Mouse (Mus musculus): ENCODE results near the gene Myom1. TPM values are rescaled to one million over a fixed set of nuclear protein-coding genes. Genes with fewer than 3 reads are reported as not detected.
A peak's percentile ranks its signal among the peaks of the same experiment; 100 is the strongest.

The Myom1 gene
- polyA plus RNA-seq, 1 experiment from 2014 or later = 3.9 TPM

DNA sequence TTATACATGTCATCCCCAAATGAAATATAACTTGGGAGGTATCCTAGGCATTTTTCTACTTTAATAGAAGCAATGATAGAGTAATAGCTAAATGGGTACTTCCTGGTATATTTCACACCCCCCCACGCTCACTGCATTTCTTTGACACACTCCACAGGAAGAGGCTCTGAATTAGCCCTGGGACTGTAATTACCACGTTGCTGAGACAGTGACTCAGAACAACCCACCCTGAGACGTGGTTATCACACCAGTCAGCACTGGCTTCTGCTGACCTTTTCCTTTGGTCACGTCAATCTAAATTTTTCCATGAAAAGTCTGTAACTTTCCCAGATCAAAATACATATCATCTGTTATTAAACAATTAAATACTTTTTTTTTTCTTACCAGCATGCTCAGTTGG lies 72.0 kb downstream of the Myom1 start:
- WGBS (ENCODE audit: insufficient replicate concordance) = 37% methylated on average over 4 of the region's 4 CpGs
- H3K4me3 ChIP-seq = no peak overlapping the region
- H3K4me1 ChIP-seq = no peaks in the 10 kb centered on the region
- H3K27ac ChIP-seq = no peak overlapping the region
- no peaks in the 10 kb centered on the region for H3K36me3 ChIP-seq
- H3K4me2 ChIP-seq = no peak overlapping the region
- no peaks in the 10 kb centered on the region for H3K9me3 ChIP-seq (replicated peaks)
- no peaks in the 10 kb centered on the region for H3K27me3 ChIP-seq (replicated peaks)
- no peak for ATAC-seq
- no peak overlapping the region for H3K9ac ChIP-seq

DNA sequence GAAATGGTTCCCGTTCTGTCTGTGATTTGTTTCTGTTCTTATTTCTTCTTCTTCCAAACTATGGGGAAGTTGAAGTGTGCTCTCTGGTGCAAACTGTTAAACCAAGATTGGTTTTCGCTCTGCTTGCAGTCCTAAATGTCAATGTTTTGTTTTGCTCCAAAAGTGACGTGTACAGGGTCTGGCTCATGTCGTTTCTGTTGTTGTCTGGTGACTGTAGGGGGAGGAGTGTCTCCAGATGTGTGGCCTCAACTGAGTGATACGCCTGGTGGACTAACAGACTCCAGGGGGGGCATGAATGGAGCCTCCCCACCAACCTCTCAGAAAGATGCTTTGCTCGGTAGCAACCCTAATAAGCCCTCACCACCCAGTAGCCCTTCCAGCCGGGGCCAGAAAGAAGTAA lies 79.6 kb downstream of the Myom1 start:
- H3K4me3 ChIP-seq = no peak overlapping the region
- H3K9ac ChIP-seq = no peak overlapping the region
- no peaks in the 10 kb centered on the region for H3K36me3 ChIP-seq
- no peak overlapping the region for H3K4me2 ChIP-seq
- H3K9me3 ChIP-seq (replicated peaks) = no peaks in the 10 kb centered on the region
- no peak overlapping the region for H3K27ac ChIP-seq
- ATAC-seq = no peak
- no peaks in the 10 kb centered on the region for H3K27me3 ChIP-seq (replicated peaks)
- 59% methylated on average over 7 of the region's 7 CpGs for WGBS (ENCODE audit: insufficient replicate concordance)
- peaks cover 4% of the 10 kb centered on the region; the same call in 1 of the 2 replicates for H3K4me1 ChIP-seq

DNA sequence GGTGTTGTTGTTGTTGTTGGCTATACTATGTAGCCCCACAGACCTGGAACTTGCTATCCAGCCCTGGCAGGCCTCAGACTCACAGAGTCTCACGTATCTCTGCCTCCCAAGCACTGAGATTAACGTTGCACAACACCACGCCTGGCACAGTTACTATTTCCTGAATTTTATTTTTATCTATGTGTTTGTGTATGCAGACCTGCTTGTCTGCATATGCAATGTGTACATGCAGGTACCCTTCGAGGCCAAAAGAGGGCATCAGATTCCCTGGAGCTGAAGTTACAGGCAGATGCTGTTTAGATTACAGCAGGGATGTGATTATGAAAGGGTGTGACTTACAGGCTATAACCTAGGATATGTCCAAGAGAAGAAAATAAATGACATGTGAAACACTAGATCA lies 84.5 kb downstream of the Myom1 start:
- H3K4me2 ChIP-seq = no peak overlapping the region
- H3K27me3 ChIP-seq (replicated peaks) = no peaks in the 10 kb centered on the region

DNA sequence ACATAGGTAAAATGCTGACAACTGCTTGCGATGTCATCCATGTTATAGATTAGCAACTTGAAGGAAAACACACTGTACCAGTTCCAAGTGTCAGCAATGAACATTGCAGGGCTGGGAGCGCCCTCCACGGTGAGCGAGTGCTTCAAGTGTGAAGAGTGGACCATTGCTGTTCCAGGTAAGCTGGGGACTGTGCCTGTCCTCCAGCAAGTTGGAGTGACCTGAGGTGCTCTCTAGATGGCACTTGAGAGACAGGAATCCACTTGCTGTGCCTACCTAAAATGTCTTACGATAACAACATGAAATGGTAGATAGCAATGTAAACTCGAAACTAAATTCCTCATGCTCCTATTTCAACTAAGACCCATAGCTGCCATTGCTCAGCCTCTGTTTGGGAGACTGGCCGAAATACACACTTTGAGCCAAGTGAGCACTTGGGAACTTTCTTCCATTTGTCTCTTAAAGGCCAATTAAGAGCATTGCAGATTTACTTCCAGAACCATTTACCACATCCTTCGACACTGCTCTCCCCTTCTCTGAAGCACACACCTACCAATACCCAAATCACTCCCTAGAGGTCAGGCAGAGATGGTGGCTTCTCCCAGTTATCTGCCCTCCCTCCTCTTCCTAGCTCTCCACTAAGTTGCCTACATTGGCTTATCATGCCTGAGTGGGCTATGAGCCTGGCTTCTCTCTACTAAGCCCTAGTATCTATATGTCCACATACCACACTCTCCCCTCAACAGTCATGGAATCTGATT lies 85.1 kb downstream of the Myom1 start:
- H3K4me2 ChIP-seq = no peak overlapping the region
- 77% methylated on average over 8 of the region's 8 CpGs for WGBS (ENCODE audit: insufficient replicate concordance)
- H3K4me3 ChIP-seq = no peak overlapping the region
- no peaks in the 10 kb centered on the region for H3K27me3 ChIP-seq (replicated peaks)
- H3K4me1 ChIP-seq = peaks cover 30% of the 10 kb centered on the region
- no peak overlapping the region for H3K27ac ChIP-seq
- peak; percentile 42; the same call in 1 of the 2 replicates for ATAC-seq
- no peaks in the 10 kb centered on the region for H3K9me3 ChIP-seq (replicated peaks)
- H3K9ac ChIP-seq = no peak overlapping the region
- H3K36me3 ChIP-seq = no peaks in the 10 kb centered on the region

More for the DNA sequence above, 84.5 kb downstream of the Myom1 start:
- H3K4me3 ChIP-seq = no peak overlapping the region
- no peak overlapping the region for H3K27ac ChIP-seq
- H3K36me3 ChIP-seq = no peaks in the 10 kb centered on the region
- no peak overlapping the region for H3K9ac ChIP-seq
- ATAC-seq = peak; percentile 63
- no peaks in the 10 kb centered on the region for H3K9me3 ChIP-seq (replicated peaks)
- WGBS (ENCODE audit: insufficient replicate concordance) = 37% methylated on average over 4 of the region's 4 CpGs
- peaks cover 30% of the 10 kb centered on the region for H3K4me1 ChIP-seq

DNA sequence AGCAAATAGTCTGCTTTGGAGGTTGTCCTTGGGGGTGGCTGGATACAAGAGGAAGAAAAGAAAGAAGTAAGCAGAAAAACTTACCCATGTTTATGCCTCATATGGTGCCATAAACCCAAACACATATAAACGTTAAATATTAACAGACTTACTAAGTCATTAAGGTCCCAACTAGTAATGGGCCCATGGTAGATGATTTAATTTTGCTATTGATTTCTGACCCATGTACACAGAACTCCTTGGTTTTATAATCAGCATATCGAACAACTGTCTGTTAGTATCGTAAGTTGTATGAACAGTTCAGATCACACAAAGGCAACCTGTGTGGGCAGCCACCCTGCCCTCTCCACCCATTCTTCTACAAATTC lies 85.7 kb downstream of the Myom1 start:
- Histone ChIP-seq H3K4me3 (no peak overlapping the region), H3K9me3 (replicated peaks) (no peaks in the 10 kb centered on the region), H3K27ac (no peak overlapping the region; the same call in 1 of the 2 replicates), H3K27me3 (replicated peaks) (no peaks in the 10 kb centered on the region), H3K36me3 (no peaks in the 10 kb centered on the region), H3K4me2 (no peak overlapping the region), H3K4me1 (peaks cover 30% of the 10 kb centered on the region), H3K9ac (no peak overlapping the region)
- WGBS (ENCODE audit: insufficient replicate concordance) = 82% methylated on average over 3 of the region's 3 CpGs
- no peak for ATAC-seq

DNA sequence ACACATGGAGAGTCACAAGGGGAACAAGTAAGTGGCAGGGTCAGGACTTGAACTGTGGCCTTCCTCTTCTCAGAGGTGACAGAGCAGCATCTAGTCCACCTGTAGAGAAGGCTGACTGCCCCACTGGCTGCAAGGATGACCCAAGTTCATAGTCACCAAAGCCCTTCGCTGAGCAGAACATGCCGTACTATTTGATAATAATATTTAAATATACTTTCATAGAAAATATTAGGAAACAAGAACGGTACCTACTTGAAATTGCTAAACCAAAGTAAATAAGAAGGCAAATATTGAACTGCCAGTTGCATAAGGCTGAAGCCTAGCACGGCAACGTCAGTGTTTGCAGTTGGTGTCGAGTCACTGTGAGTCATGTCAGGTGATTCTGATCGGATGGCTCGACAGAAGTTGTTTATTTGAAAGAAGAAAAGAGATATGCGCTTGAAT lies 86.6 kb downstream of the Myom1 start:
- no peaks in the 10 kb centered on the region for H3K9me3 ChIP-seq (replicated peaks)
- peak; percentile 56 for ATAC-seq
- no peaks in the 10 kb centered on the region for H3K27me3 ChIP-seq (replicated peaks)
- no peak overlapping the region for H3K4me2 ChIP-seq
- no peak overlapping the region for H3K9ac ChIP-seq
- H3K4me3 ChIP-seq = no peak overlapping the region
- WGBS (ENCODE audit: insufficient replicate concordance) = 45% methylated on average over 9 of the region's 9 CpGs
- no peaks in the 10 kb centered on the region for H3K36me3 ChIP-seq
- H3K4me1 ChIP-seq = peaks cover 30% of the 10 kb centered on the region
- 0 out of 2 replicates have a peak overlapping the region, but pooled peaks have one; percentile 55 for H3K27ac ChIP-seq

DNA sequence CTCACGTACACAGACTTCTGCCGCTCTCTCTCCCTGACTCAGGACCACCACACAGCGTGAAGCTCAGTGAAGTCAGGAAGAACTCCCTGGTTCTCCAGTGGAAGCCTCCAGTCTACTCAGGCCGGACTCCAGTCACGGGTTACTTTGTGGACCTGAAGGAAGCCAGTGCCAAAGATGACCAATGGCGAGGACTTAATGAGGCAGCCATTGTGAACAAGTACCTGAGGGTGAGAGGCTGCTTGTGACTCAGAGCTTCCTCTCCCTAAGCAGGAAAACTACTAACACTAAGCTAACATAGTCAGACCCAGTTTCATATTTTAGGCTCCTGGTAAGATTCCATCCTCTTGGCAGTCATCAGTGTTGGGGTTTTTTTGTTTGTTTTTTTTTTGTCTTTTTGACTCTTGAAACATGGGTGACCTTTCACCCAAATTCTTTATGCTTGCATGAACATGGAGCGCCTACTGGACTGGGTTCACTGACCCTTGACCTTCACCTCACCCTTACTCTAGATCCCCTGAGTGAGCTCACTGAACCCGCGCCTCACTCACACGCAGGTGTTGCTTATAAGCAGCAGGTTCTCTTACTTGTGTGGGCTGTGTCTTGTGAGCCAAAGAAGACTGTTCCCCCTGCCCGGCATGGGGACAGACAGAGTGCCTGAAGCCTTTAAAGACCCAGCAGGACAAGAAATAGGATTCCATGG lies 87.5 kb downstream of the Myom1 start:
- no peak overlapping the region for H3K4me2 ChIP-seq
- H3K36me3 ChIP-seq = no peaks in the 10 kb centered on the region
- peak; percentile 9; the same call in 1 of the 2 replicates for ATAC-seq
- WGBS (ENCODE audit: insufficient replicate concordance) = 76% methylated on average over 11 of the region's 11 CpGs
- H3K4me3 ChIP-seq = no peak overlapping the region
- H3K27me3 ChIP-seq (replicated peaks) = no peaks in the 10 kb centered on the region
- no peaks in the 10 kb centered on the region for H3K9me3 ChIP-seq (replicated peaks)
- no peak overlapping the region for H3K9ac ChIP-seq
- peak overlapping the region; percentile 66 for H3K27ac ChIP-seq
- H3K4me1 ChIP-seq = peaks cover 30% of the 10 kb centered on the region

DNA sequence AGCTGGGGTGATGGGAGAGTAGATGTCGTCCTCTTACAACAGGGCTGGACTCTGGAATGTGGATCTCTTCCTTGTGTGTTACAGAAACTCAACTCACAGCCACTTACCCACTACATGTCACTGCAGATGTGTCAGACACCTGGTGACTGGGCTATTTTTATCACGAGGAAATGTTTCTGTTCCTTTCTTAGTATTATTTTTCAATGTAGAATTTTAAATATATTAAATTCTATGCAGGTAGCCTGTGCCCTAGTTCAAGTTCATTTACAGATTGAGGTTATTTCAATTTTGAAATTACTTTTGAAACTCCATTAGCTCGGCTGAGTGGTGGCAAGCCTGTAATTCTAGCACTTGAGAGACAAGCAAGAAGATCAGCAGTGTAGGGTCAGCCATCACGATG lies 88.6 kb downstream of the Myom1 start:
- Histone ChIP-seq H3K27ac (no peak overlapping the region), H3K27me3 (replicated peaks) (no peaks in the 10 kb centered on the region), H3K9me3 (replicated peaks) (no peaks in the 10 kb centered on the region), H3K36me3 (no peaks in the 10 kb centered on the region), H3K9ac (no peak overlapping the region), H3K4me3 (no peak overlapping the region), H3K4me1 (peaks cover 30% of the 10 kb centered on the region), H3K4me2 (no peak overlapping the region)
- 68% methylated on average over 4 of the region's 4 CpGs for WGBS (ENCODE audit: insufficient replicate concordance)
- ATAC-seq = no peak

DNA sequence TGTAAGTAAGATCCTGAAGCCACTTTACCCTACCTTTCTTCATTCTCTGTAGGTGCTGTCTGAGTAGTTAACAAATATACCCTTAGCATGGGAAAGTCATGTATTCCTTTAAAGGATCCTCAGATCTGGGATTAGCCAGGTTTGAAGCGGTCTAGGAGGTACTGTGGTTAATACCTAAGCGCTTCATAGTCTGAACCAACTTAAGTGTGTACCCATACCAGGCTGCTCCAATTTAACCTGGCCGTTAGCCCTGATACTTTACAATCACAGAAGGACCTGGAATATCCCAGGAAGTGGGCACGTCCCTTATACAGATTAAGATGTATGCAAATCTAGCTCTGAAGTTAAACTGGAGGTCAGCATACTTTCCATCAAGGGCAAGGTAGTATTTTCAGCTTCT lies 89.9 kb downstream of the Myom1 start:
- H3K9ac ChIP-seq = no peak overlapping the region
- WGBS (ENCODE audit: insufficient replicate concordance) = 79% methylated on average over 4 of the region's 4 CpGs
- ATAC-seq = no peak

DNA sequence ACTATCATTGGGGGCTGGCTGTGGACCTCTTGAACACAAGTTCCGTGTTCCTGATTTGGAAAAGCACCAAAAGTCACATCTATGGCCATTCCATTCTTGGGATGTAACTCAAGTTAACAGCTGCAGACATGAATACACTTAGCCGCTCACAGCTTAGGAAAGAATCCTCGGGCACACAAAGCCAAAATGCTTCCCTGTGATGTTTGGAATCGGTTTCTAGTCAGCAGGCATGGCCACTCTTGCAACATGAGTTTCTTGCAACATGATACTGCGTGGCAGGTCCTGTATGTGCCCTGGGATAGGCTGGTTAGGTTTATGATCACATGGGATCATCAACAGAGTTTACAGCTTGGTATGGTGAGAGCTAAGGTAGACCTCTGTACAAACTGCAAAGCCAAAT lies 91.4 kb downstream of the Myom1 start:
- Histone ChIP-seq H3K9ac (no peak overlapping the region), H3K4me2 (no peak overlapping the region), H3K36me3 (no peaks in the 10 kb centered on the region), H3K27ac (no peak overlapping the region), H3K27me3 (replicated peaks) (no peaks in the 10 kb centered on the region), H3K4me1 (peaks cover 11% of the 10 kb centered on the region), H3K4me3 (no peak overlapping the region), H3K9me3 (replicated peaks) (no peaks in the 10 kb centered on the region)
- 68% methylated on average over 5 of the region's 5 CpGs for WGBS (ENCODE audit: insufficient replicate concordance)
- no peak for ATAC-seq

More for the DNA sequence above, 89.9 kb downstream of the Myom1 start:
- H3K9me3 ChIP-seq (replicated peaks) = no peaks in the 10 kb centered on the region
- no peak overlapping the region for H3K27ac ChIP-seq
- H3K4me1 ChIP-seq = peaks cover 23% of the 10 kb centered on the region
- no peaks in the 10 kb centered on the region for H3K36me3 ChIP-seq
- no peak overlapping the region for H3K4me3 ChIP-seq
- H3K4me2 ChIP-seq = no peak overlapping the region
- H3K27me3 ChIP-seq (replicated peaks) = no peaks in the 10 kb centered on the region

DNA sequence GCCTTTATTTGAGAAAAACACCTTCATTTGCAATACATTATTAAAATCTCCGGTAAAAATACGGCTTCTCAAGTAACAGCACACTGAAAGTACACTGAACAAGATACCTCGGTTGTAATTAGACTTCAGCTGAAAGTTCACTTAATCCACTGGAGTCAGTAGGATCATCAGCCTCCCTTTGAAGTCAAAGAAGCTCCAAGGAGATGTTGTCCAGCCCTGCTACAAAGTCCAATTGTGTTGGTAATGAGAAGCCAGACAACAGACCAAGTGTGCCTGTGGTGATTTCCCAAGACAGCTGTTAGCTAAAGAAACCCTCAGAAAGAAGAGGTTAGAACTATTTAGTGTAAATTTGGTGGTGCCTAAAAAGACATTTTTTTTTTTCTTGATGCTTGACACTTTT lies 92.0 kb downstream of the Myom1 start:
- ATAC-seq = no peak
- 82% methylated on average over 3 of the region's 3 CpGs for WGBS (ENCODE audit: insufficient replicate concordance)
- Histone ChIP-seq H3K9me3 (replicated peaks) (no peaks in the 10 kb centered on the region), H3K27ac (no peak overlapping the region), H3K4me3 (no peak overlapping the region), H3K36me3 (no peaks in the 10 kb centered on the region), H3K27me3 (replicated peaks) (no peaks in the 10 kb centered on the region), H3K4me1 (peaks cover 5% of the 10 kb centered on the region), H3K4me2 (no peak overlapping the region), H3K9ac (no peak overlapping the region)

DNA sequence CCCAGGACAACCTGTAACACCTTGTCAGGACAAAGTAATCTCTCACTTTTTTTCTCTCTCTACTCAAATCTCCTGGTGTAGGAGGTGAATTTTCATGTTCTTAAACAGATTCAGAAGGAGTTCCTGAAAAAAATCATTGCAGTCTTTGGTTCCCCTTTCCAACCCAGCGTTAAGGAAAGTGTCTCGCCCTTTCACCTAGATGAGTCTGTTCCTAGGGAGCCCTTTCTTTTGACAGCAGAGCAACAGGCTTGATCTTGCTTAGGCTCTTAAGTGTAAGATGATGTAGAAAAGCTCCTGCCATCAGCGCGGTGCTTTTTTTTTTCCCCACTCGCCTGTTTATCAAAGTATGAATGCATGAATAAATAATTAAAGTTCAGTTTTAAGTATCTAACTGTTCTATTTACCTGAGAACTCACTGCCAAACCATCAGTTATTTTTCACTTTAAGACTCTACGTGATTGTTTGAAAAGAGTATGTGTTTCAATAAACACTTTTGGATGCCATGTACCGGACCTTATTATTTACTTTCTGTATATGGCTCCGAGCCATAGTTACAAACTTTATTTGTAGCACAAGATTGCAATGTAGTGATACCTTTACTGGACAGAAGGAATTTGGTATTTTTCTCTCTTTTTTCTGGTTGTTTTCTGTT lies 94.2 kb downstream of the Myom1 start:
- Histone ChIP-seq H3K36me3 (no peaks in the 10 kb centered on the region), H3K4me1 (no peaks in the 10 kb centered on the region; the same call in 1 of the 2 replicates), H3K4me2 (no peak overlapping the region), H3K27ac (no peak overlapping the region), H3K4me3 (no peak overlapping the region), H3K27me3 (replicated peaks) (no peaks in the 10 kb centered on the region), H3K9ac (no peak overlapping the region), H3K9me3 (replicated peaks) (no peaks in the 10 kb centered on the region)
- ATAC-seq = no peak
- WGBS (ENCODE audit: insufficient replicate concordance) = 77% methylated on average over 8 of the region's 8 CpGs

All from liver, embryonic 12.5 days (tissue).